In genomic region chr2:63183563-63184545, GRCm38 (mm10) we compare ENCODE assay signal across 8 mouse cellular contexts. TPM values are rescaled to one million over a fixed set of nuclear protein-coding genes. Genes with fewer than 3 reads are reported as not detected.
DNase-seq lines count a peak whose midpoint lies in the region; ATAC-seq and TF ChIP-seq lines count a peak whose summit lies in the region.
"Had no signal": no experiment of that assay in that cellular context is flagged by ENCODE, and none has a peak within 500 bp of the region (broad histone marks: within the 10 kb centered on the region; RNA-seq: fewer than 3 reads in every experiment).

Gene Kcnh7 (minus strand): TSS chr2:63184287.

- no peak within 1 kb of the TSS for H3K9ac ChIP-seq in lung, postnatal 0 days (replicated peaks; ENCODE audit: low read depth)
- no peak within 1 kb of the TSS for H3K9ac ChIP-seq in embryonic facial prominence, embryonic 14.5 days (ENCODE audit: low read depth, low read length)
- H3K9ac ChIP-seq in intestine, postnatal 0 days (ENCODE audit: low read depth, low read length), result no peak within 1 kb of the TSS
- no peak within 1 kb of the TSS for H3K9ac ChIP-seq in liver, embryonic 15.5 days

- peak within 1 kb of the TSS; percentile 33 for H3K4me2 ChIP-seq in lung, postnatal 0 days (replicated peaks; ENCODE audit: low read depth, low read length)
- H3K4me2 ChIP-seq in embryonic facial prominence, embryonic 14.5 days (ENCODE audit: low read depth, low read length), result peak within 1 kb of the TSS; percentile 88
- peak within 1 kb of the TSS; percentile 75 for H3K4me2 ChIP-seq in intestine, postnatal 0 days (replicated peaks; ENCODE audit: low read depth)
- peak within 1 kb of the TSS; percentile 54 for H3K4me2 ChIP-seq in liver, embryonic 15.5 days

- no peak within 1 kb of the TSS for H3K4me3 ChIP-seq in lung, postnatal 0 days (ENCODE audit: low read depth, low read length)
- peak within 1 kb of the TSS; percentile 43 for H3K4me3 ChIP-seq in embryonic facial prominence, embryonic 14.5 days (ENCODE audit: low read depth, low read length)
- H3K4me3 ChIP-seq in intestine, postnatal 0 days (ENCODE audit: low read depth, low read length), result peak within 1 kb of the TSS; percentile 38
- H3K4me3 ChIP-seq in liver, embryonic 15.5 days (replicated peaks), result 0 out of 2 replicates have a peak within 1 kb of the TSS, but pooled peaks have one; percentile 10
- 0 out of 2 replicates have a peak within 1 kb of the TSS, but pooled peaks have one; percentile 3 for H3K4me3 ChIP-seq in small intestine, adult 2 months (ENCODE audit: low read depth, low read length)

- no peaks in the 10 kb centered on the region for H3K27me3 ChIP-seq in lung, postnatal 0 days (replicated peaks; ENCODE audit: insufficient read depth, low read length)
- H3K27me3 ChIP-seq in embryonic facial prominence, embryonic 14.5 days (replicated peaks; ENCODE audit: control insufficient read depth, insufficient read depth, low read length), result peaks cover 23% of the 10 kb centered on the region
- H3K27me3 ChIP-seq in intestine, postnatal 0 days (replicated peaks; ENCODE audit: control insufficient read depth, insufficient read depth, low read length), result peaks cover 5% of the 10 kb centered on the region
- peaks cover 17% of the 10 kb centered on the region for H3K27me3 ChIP-seq in liver, embryonic 15.5 days
- H3K27me3 ChIP-seq in small intestine, adult 2 months (ENCODE audit: control insufficient read depth, insufficient read depth, low read length), result 0 out of 2 replicates have a peak, but pooled peaks cover 4% of the 10 kb centered on the region

- no peaks in the 10 kb centered on the region for H3K4me1 ChIP-seq in lung, postnatal 0 days (ENCODE audit: insufficient read depth, low read depth, low read length)
- H3K4me1 ChIP-seq in embryonic facial prominence, embryonic 14.5 days (ENCODE audit: control insufficient read depth, insufficient read depth, low read length), result peaks cover 6% of the 10 kb centered on the region; the same call in 1 of the 2 replicates
- no peaks in the 10 kb centered on the region for H3K4me1 ChIP-seq in intestine, postnatal 0 days (replicated peaks; ENCODE audit: control insufficient read depth, insufficient read depth, low read length)
- no peaks in the 10 kb centered on the region for H3K4me1 ChIP-seq in liver, embryonic 15.5 days (replicated peaks)
- peaks cover 2% of the 10 kb centered on the region; the same call in 1 of the 2 replicates for H3K4me1 ChIP-seq in small intestine, adult 2 months (ENCODE audit: control insufficient read depth, insufficient read depth, insufficient read length, low read length)

- no peak for DNase-seq in lung, postnatal 0 days (ENCODE audit: low spot score)
- no peak for DNase-seq in lung, adult 18-20 months
- no peak for DNase-seq in embryonic facial prominence, embryonic 14.5 days (ENCODE audit: low spot score)
- no peak for DNase-seq in ovary, postnatal 14 days (ENCODE audit: low spot score)

- no peak for TF ChIP-seq EP300 in lung, postnatal 0 days (IDR thresholded peaks at IDR 0.05)

- no peak for TF ChIP-seq POLR2A in small intestine, adult 2 months (IDR thresholded peaks at IDR 0.05; ENCODE audit: low read depth, low read length)

- no peaks in the 10 kb centered on the region for H3K9me3 ChIP-seq in lung, postnatal 0 days (ENCODE audit: low read length)
- no peaks in the 10 kb centered on the region for H3K9me3 ChIP-seq in embryonic facial prominence, embryonic 14.5 days (ENCODE audit: control insufficient read depth, low read length)
- no peaks in the 10 kb centered on the region for H3K9me3 ChIP-seq in intestine, postnatal 0 days (ENCODE audit: control insufficient read depth)
- no peaks in the 10 kb centered on the region for H3K9me3 ChIP-seq in liver, embryonic 15.5 days (replicated peaks)

- no peak within 1 kb of the TSS for H3K27ac ChIP-seq in lung, postnatal 0 days (ENCODE audit: low read length)
- H3K27ac ChIP-seq in embryonic facial prominence, embryonic 14.5 days (replicated peaks; ENCODE audit: low read depth, low read length), result no peak within 1 kb of the TSS
- no peak within 1 kb of the TSS for H3K27ac ChIP-seq in intestine, postnatal 0 days (ENCODE audit: low read depth, low read length)
- no peak within 1 kb of the TSS for H3K27ac ChIP-seq in liver, embryonic 15.5 days (replicated peaks)
- no peak within 1 kb of the TSS for H3K27ac ChIP-seq in small intestine, adult 2 months (ENCODE audit: insufficient read depth, low read depth, low read length)

- TF ChIP-seq CTCF in lung, postnatal 0 days (IDR thresholded peaks at IDR 0.05), result no peak
- no peak for TF ChIP-seq CTCF in intestine, postnatal 0 days (IDR thresholded peaks at IDR 0.05; ENCODE audit: low read depth)
- no peak for TF ChIP-seq CTCF in small intestine, adult 2 months (IDR thresholded peaks at IDR 0.05; ENCODE audit: extremely low read depth, insufficient read length, insufficient replicate concordance, low read depth, low read length)

- no peaks in the 10 kb centered on the region for H3K36me3 ChIP-seq in lung, postnatal 0 days (ENCODE audit: insufficient read depth, low read length)
- H3K36me3 ChIP-seq in embryonic facial prominence, embryonic 14.5 days (ENCODE audit: control insufficient read depth, insufficient read depth, low read length), result no peaks in the 10 kb centered on the region
- H3K36me3 ChIP-seq in intestine, postnatal 0 days (ENCODE audit: control insufficient read depth, insufficient read depth), result no peaks in the 10 kb centered on the region
- H3K36me3 ChIP-seq in liver, embryonic 15.5 days (replicated peaks), result no peaks in the 10 kb centered on the region
- H3K36me3 ChIP-seq in small intestine, adult 2 months (ENCODE audit: control insufficient read depth, insufficient read depth, low read length), result no peaks in the 10 kb centered on the region

- no peak for ATAC-seq in lung, postnatal 0 days
- peak; percentile 80 for ATAC-seq in embryonic facial prominence, embryonic 14.5 days (ENCODE audit: low read depth)
- ATAC-seq in intestine, postnatal 0 days, result no peak
- no peak for ATAC-seq in liver, embryonic 15.5 days (ENCODE audit: insufficient read depth)

- WGBS in lung, postnatal 0 days, result 3% methylated on average over 34 of the region's 49 CpGs
- 1% methylated on average over 40 of the region's 49 CpGs for WGBS in embryonic facial prominence, embryonic 14.5 days
- WGBS in intestine, postnatal 0 days, result 2% methylated on average over 45 of the region's 49 CpGs
- WGBS in liver, embryonic 15.5 days (ENCODE audit: insufficient replicate concordance), result 2% methylated on average over 47 of the region's 49 CpGs
- WGBS in small intestine, adult 2 months, result 4% methylated on average over 47 of the region's 49 CpGs

RNA-seq across cellular contexts. Expression of gene Kcnh7, which starts in this region (rescaled TPM):
- 0.10 TPM in 2 replicates for polyA plus RNA-seq in lung, postnatal 0 days (2015; fragmentation: Nextera tagmentation; extraction: Ambion mirVana)
- 0.72 and 1.2 TPM in 2 replicates for polyA plus RNA-seq in embryonic facial prominence, embryonic 14.5 days (2014; fragmentation: Nextera tagmentation; extraction: Ambion mirVana)
- 0.13 and 0.14 TPM in 2 replicates for polyA plus RNA-seq in intestine, postnatal 0 days (2015; fragmentation: Nextera tagmentation; extraction: Ambion mirVana)
- polyA plus RNA-seq in liver, embryonic 15.5 days (2015; fragmentation: Nextera tagmentation; extraction: Ambion mirVana), result 0.05 and 0.06 TPM in 2 replicates
- polyA plus RNA-seq in small intestine, adult 2 months (2012; rRNA removed), result not detected in 2 replicates
- polyA plus RNA-seq: spleen, adult 2 months had no signal

Comparison
In these comparisons a context has a peak if more than half of its experiments do, and no peak if none do; other contexts are left out.
1. H3K4me2 ChIP-seq: peak in every context shown above with its lines; median percentile 88 in embryonic facial prominence, embryonic 14.5 days; 75 in intestine, postnatal 0 days; 54 in liver, embryonic 15.5 days; 33 in lung, postnatal 0 days.